Mouse (Mus musculus): ENCODE data around the gene Wfdc6a. TPM values are rescaled to one million over a fixed set of nuclear protein-coding genes. Genes with fewer than 3 reads are reported as not detected.

The Wfdc6a gene
- polyA plus RNA-seq, 1 experiment from 2014 or later, result not detected

- ATAC-seq (ENCODE audit: low FRiP score) (no peak), DNase-seq (ENCODE audit: low spot score, missing footprints) (no peak)
- 47% methylated on average over 16 of the region's 16 CpGs for WGBS
- Histone ChIP-seq H3K4me3 (ENCODE audit: low read depth, low read length) (no peak overlapping the region), H3K27me3 (ENCODE audit: control insufficient read depth, insufficient read depth, low read length) (peaks cover 7% of the 10 kb centered on the region; the same call in 1 of the 2 replicates), H3K36me3 (ENCODE audit: control insufficient read depth, insufficient read depth, low read length) (no peaks in the 10 kb centered on the region), H3K4me1 (ENCODE audit: control insufficient read depth, insufficient read depth, low read length) (peaks cover 16% of the 10 kb centered on the region), H3K4me2 (no peak overlapping the region), H3K9ac (ENCODE audit: low read length) (no peak overlapping the region), H3K27ac (ENCODE audit: low read depth, low read length) (no peak overlapping the region), H3K9me3 (ENCODE audit: control insufficient read depth, low read length) (no peaks in the 10 kb centered on the region)
These were observed 26.1 kb downstream of the Wfdc6a start for GRCm38 (mm10) chr2:164558991-164559645.

- no peaks in the 10 kb centered on the region for H3K36me3 ChIP-seq (ENCODE audit: control insufficient read depth, insufficient read depth, low read length)
- no peak overlapping the region for H3K9ac ChIP-seq (ENCODE audit: low read length)
- no peaks in the 10 kb centered on the region for H3K9me3 ChIP-seq (ENCODE audit: control insufficient read depth, low read length)
- no peak overlapping the region for H3K27ac ChIP-seq (ENCODE audit: low read depth, low read length)
- peaks cover 7% of the 10 kb centered on the region; the same call in 1 of the 2 replicates for H3K27me3 ChIP-seq (ENCODE audit: control insufficient read depth, insufficient read depth, low read length)
- ATAC-seq (ENCODE audit: low FRiP score) (no peak), DNase-seq (ENCODE audit: low spot score, missing footprints) (no peak)
- 86% methylated on average over 8 of the region's 8 CpGs for WGBS
- H3K4me2 ChIP-seq, result no peak overlapping the region
- no peak overlapping the region for H3K4me3 ChIP-seq (ENCODE audit: low read depth, low read length)
- H3K4me1 ChIP-seq (ENCODE audit: control insufficient read depth, insufficient read depth, low read length), result peaks cover 12% of the 10 kb centered on the region
These were observed 26.8 kb downstream of the Wfdc6a start for GRCm38 (mm10) chr2:164558426-164558825.

DNA sequence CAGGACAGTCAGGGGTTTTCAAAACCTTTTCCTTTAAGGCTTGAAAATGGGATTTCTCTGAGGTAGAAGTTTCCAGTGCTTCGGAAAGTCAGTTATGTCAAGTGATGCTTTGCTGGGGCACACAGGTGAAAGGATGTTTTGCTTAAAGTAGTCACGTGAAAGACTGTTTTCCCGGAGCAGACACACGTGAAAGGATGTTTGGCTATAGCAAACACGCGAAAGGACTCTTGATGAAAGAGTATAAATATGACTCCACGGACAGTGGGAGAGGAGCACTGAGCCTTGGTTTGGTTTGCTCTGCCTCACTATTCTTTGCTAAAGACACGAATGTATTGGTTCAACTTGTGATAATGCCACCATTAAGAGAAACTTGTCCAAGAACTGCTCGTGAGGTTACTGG is 33.7 kb downstream of the Wfdc6a start:
- Histone ChIP-seq H3K27ac (ENCODE audit: low read depth, low read length) (no peak overlapping the region), H3K4me2 (no peak overlapping the region), H3K4me3 (ENCODE audit: low read depth, low read length) (no peak overlapping the region), H3K9ac (ENCODE audit: low read length) (no peak overlapping the region), H3K36me3 (ENCODE audit: control insufficient read depth, insufficient read depth, low read length) (no peaks in the 10 kb centered on the region), H3K9me3 (ENCODE audit: control insufficient read depth, low read length) (no peaks in the 10 kb centered on the region), H3K27me3 (ENCODE audit: control insufficient read depth, insufficient read depth, low read length) (no peaks in the 10 kb centered on the region), H3K4me1 (ENCODE audit: control insufficient read depth, insufficient read depth, low read length) (no peaks in the 10 kb centered on the region)
- ATAC-seq (ENCODE audit: low FRiP score) (no peak), DNase-seq (ENCODE audit: low spot score, missing footprints) (no peak)
- WGBS, result 90% methylated on average over 9 of the region's 9 CpGs

- H3K27me3 ChIP-seq (ENCODE audit: control insufficient read depth, insufficient read depth, low read length), result no peaks in the 10 kb centered on the region
- H3K4me2 ChIP-seq, result no peak overlapping the region
- DNase-seq (ENCODE audit: low spot score, missing footprints), result no peak
- ATAC-seq (ENCODE audit: low FRiP score), result no peak
- 75% methylated on average over 2 of the region's 2 CpGs for WGBS
- H3K9me3 ChIP-seq (ENCODE audit: control insufficient read depth, low read length), result no peaks in the 10 kb centered on the region
- H3K4me1 ChIP-seq (ENCODE audit: control insufficient read depth, insufficient read depth, low read length), result no peaks in the 10 kb centered on the region
- no peaks in the 10 kb centered on the region for H3K36me3 ChIP-seq (ENCODE audit: control insufficient read depth, insufficient read depth, low read length)
- no peak overlapping the region for H3K27ac ChIP-seq (ENCODE audit: low read depth, low read length)
- no peak overlapping the region for H3K9ac ChIP-seq (ENCODE audit: low read length)
- H3K4me3 ChIP-seq (ENCODE audit: low read depth, low read length), result no peak overlapping the region
These were observed 34.4 kb downstream of the Wfdc6a start for GRCm38 (mm10) chr2:164550895-164551269.

DNA sequence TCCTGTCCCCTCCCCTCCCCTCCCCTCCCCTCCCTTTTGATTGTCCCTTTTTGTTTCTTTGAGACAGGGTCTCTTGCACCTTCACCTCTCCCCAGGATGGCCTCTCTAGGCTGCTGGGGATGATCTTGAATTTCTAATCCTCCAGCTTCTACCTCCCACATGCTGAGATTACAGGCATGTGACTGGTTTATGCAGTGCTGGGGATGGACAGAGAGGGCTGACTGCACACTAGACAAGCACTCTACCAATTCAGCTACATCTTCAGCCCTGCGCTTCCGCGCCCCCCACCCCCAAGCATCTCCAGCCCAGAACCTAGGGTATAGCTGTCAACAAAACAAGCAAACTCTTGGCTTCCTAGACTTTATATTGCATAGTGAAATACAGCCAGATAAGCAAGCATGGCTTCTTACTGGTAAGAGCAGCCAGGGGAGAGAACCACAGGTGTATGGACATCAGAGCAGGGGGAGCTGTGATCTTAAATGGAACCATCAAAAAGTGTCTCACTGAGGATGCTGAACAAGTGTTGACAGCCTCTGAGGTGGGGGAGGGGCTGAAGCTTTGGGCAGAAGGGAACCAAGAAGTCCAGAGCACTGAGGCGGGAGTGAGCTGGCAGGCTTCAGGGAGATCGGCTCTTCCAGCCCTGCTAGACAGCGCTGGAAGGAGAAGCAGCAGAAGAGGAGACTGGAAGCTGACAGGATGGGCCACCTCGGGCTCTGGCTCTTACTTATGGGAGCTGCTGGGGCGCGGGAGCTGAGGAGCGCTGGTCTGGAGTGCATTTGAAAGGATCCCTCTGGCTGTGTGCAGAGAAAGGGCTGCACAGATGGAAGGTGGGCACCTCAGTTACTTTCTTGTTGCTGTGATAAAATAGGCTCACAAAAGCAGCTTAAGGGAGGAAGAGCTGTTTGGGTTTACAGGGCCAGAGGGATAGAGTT is 35.0 kb downstream of the Wfdc6a start:
- Histone ChIP-seq H3K9ac (ENCODE audit: low read length) (no peak overlapping the region), H3K27me3 (ENCODE audit: control insufficient read depth, insufficient read depth, low read length) (no peaks in the 10 kb centered on the region), H3K9me3 (ENCODE audit: control insufficient read depth, low read length) (no peaks in the 10 kb centered on the region), H3K4me2 (peak overlapping the region; percentile 3; the same call in 1 of the 2 replicates), H3K4me1 (ENCODE audit: control insufficient read depth, insufficient read depth, low read length) (no peaks in the 10 kb centered on the region), H3K27ac (ENCODE audit: low read depth, low read length) (no peak overlapping the region), H3K4me3 (ENCODE audit: low read depth, low read length) (no peak overlapping the region), H3K36me3 (ENCODE audit: control insufficient read depth, insufficient read depth, low read length) (no peaks in the 10 kb centered on the region)
- 16% methylated on average over 10 of the region's 10 CpGs for WGBS
- peak; percentile 30; the same call in 1 of the 2 replicates for ATAC-seq (ENCODE audit: low FRiP score)
- DNase-seq (ENCODE audit: low spot score, missing footprints), result no peak

DNA sequence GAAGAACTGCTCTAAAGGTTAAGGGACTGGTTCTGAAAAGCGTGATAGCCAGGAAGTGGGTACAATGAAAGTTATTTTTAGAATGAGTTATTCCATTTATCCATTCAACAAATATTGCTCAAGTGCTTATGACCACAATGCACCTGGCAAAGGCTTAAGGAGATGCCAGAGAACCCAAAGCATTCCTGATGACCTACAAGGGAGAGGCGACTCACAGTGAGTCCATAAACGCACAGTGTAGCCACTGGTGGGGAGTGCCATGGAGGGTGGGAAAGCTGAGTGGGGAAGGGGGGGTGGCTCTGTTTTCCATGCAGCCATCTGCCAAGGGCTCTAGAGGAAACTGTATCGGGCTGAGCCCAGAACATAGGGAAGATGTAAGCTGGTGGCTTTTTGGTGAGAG is 35.9 kb downstream of the Wfdc6a start:
- no peak overlapping the region for H3K27ac ChIP-seq (ENCODE audit: low read depth, low read length)
- no peak overlapping the region for H3K9ac ChIP-seq (ENCODE audit: low read length)
- no peaks in the 10 kb centered on the region for H3K4me1 ChIP-seq (ENCODE audit: control insufficient read depth, insufficient read depth, low read length)
- H3K27me3 ChIP-seq (ENCODE audit: control insufficient read depth, insufficient read depth, low read length), result no peaks in the 10 kb centered on the region
- H3K4me2 ChIP-seq, result no peak overlapping the region
- no peak for DNase-seq (ENCODE audit: low spot score, missing footprints)
- H3K4me3 ChIP-seq (ENCODE audit: low read depth, low read length), result no peak overlapping the region
- ATAC-seq (ENCODE audit: low FRiP score), result no peak
- H3K36me3 ChIP-seq (ENCODE audit: control insufficient read depth, insufficient read depth, low read length), result no peaks in the 10 kb centered on the region
- no peaks in the 10 kb centered on the region for H3K9me3 ChIP-seq (ENCODE audit: control insufficient read depth, low read length)
- WGBS, result 41% methylated on average over 4 of the region's 4 CpGs

DNA sequence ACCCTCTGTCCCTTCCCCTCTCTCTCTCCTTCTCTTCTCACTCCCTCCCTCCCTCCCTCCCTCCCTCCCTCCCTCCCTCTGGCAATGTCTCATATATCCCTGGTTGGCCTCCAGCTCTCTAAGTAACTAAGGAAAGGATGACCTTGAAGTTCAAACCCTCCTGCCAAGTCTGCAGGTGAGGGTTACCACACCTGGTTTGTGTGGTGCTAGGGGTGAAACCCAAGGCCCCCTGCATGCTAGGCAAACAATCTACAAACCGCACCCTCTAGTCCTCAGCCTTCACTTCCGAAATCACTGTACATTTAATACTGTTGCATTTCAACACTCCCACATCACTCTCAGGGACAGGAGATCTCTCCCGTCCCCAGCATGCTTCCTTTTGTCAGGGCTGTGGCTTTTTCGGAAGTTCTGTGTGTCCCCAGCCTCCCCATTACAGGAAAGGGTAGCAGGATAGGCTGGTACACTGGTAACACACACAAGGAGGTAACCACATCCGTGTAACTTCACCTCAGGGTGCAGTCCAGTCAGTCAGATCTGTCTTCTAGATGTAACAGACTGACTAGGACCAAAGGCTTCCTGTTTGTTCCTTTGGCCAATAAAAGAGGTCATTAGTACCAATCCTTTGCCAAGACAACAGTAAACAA is 40.7 kb downstream of the Wfdc6a start:
- WGBS, result 54% methylated on average over 5 of the region's 5 CpGs
- Histone ChIP-seq H3K36me3 (ENCODE audit: control insufficient read depth, insufficient read depth, low read length) (no peaks in the 10 kb centered on the region), H3K4me1 (ENCODE audit: control insufficient read depth, insufficient read depth, low read length) (no peaks in the 10 kb centered on the region), H3K9ac (ENCODE audit: low read length) (no peak overlapping the region), H3K9me3 (ENCODE audit: control insufficient read depth, low read length) (no peaks in the 10 kb centered on the region), H3K27ac (ENCODE audit: low read depth, low read length) (no peak overlapping the region), H3K4me2 (no peak overlapping the region), H3K27me3 (ENCODE audit: control insufficient read depth, insufficient read depth, low read length) (no peaks in the 10 kb centered on the region), H3K4me3 (ENCODE audit: low read depth, low read length) (no peak overlapping the region)
- DNase-seq (ENCODE audit: low spot score, missing footprints), result no peak
- ATAC-seq (ENCODE audit: low FRiP score), result no peak

GRCm38 (mm10) chr2:164543745-164544144 is 41.5 kb downstream of the Wfdc6a start:
- no peaks in the 10 kb centered on the region for H3K36me3 ChIP-seq (ENCODE audit: control insufficient read depth, insufficient read depth, low read length)
- H3K4me2 ChIP-seq, result no peak overlapping the region
- no peaks in the 10 kb centered on the region for H3K4me1 ChIP-seq (ENCODE audit: control insufficient read depth, insufficient read depth, low read length)
- no peak overlapping the region for H3K4me3 ChIP-seq (ENCODE audit: low read depth, low read length)
- no peak for DNase-seq (ENCODE audit: low spot score, missing footprints)
- no peak overlapping the region for H3K27ac ChIP-seq (ENCODE audit: low read depth, low read length)
- ATAC-seq (ENCODE audit: low FRiP score), result no peak
- H3K9ac ChIP-seq (ENCODE audit: low read length), result no peak overlapping the region
- 72% methylated on average over 2 of the region's 2 CpGs for WGBS
- H3K27me3 ChIP-seq (ENCODE audit: control insufficient read depth, insufficient read depth, low read length), result no peaks in the 10 kb centered on the region
- H3K9me3 ChIP-seq (ENCODE audit: control insufficient read depth, low read length), result no peaks in the 10 kb centered on the region

- no peak for ATAC-seq (ENCODE audit: low FRiP score)
- DNase-seq (ENCODE audit: low spot score, missing footprints), result no peak
These were observed 42.6 kb downstream of the Wfdc6a start for GRCm38 (mm10) chr2:164542598-164542997.

More at GRCm38 (mm10) chr2:164542598-164542997, 42.6 kb downstream of the Wfdc6a start:
- Histone ChIP-seq H3K4me2 (no peak overlapping the region), H3K4me3 (ENCODE audit: low read depth, low read length) (no peak overlapping the region), H3K9ac (ENCODE audit: low read length) (no peak overlapping the region), H3K9me3 (ENCODE audit: control insufficient read depth, low read length) (no peaks in the 10 kb centered on the region), H3K27ac (ENCODE audit: low read depth, low read length) (no peak overlapping the region), H3K27me3 (ENCODE audit: control insufficient read depth, insufficient read depth, low read length) (no peaks in the 10 kb centered on the region), H3K36me3 (ENCODE audit: control insufficient read depth, insufficient read depth, low read length) (no peaks in the 10 kb centered on the region), H3K4me1 (ENCODE audit: control insufficient read depth, insufficient read depth, low read length) (no peaks in the 10 kb centered on the region)
- 86% methylated on average over 7 of the region's 7 CpGs for WGBS

Data from midbrain, embryonic 11.5 days (tissue).